Mouse (Mus musculus) layer of hippocampus, postnatal 10 days (tissue): ENCODE data around the gene Ssr2. TPM values are rescaled to one million over a fixed set of nuclear protein-coding genes. Genes with fewer than 3 reads are reported as not detected.

Experiments
- DNase-seq, 2 experiments: peaks; one replicate each; pipeline ENCODE4 v3.0.0; 2021; ENCODE audit warnings: low spot score in 2 of 2
- total RNA-seq, 2 experiments: library from RNA; stranded (reverse); gene quantifications; 2 replicates each; pipeline ENCODE4 v1.2.3; 2021

The Ssr2 gene
- total RNA-seq, 2 experiments from 2014 or later = 123 to 129 TPM

- no peak for DNase-seq
Measured at GRCm38 (mm10) chr3:88541622-88542401, 33.9 kb upstream of the Ssr2 start.

- DNase-seq = no peak
Measured at GRCm38 (mm10) chr3:88542486-88542885, 33.2 kb upstream of the Ssr2 start.

DNA sequence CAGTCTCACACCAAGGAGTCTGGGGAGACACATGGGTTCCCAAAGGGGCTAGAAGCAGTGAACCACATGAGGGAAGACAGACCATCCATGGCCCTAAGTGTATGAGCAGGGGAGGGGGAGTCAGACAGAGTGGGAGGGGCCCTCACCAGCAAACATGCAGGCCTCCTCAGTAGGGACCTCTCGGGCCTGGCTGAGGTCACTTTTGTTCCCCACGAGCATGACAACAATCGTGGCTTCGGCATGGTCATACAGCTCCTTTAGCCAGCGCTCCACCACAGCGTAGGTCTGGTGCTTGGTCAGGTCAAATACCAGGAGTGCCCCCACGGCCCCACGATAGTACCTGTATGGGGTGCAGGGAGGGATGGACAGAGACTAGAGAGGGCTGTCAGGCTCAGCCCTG, 32.5 kb upstream of the Ssr2 start:
- no peak for DNase-seq

GRCm38 (mm10) chr3:88543651-88544410, 31.8 kb upstream of the Ssr2 start:
- DNase-seq = no peak

GRCm38 (mm10) chr3:88544514-88544913, 31.2 kb upstream of the Ssr2 start:
- DNase-seq = no peak

DNA sequence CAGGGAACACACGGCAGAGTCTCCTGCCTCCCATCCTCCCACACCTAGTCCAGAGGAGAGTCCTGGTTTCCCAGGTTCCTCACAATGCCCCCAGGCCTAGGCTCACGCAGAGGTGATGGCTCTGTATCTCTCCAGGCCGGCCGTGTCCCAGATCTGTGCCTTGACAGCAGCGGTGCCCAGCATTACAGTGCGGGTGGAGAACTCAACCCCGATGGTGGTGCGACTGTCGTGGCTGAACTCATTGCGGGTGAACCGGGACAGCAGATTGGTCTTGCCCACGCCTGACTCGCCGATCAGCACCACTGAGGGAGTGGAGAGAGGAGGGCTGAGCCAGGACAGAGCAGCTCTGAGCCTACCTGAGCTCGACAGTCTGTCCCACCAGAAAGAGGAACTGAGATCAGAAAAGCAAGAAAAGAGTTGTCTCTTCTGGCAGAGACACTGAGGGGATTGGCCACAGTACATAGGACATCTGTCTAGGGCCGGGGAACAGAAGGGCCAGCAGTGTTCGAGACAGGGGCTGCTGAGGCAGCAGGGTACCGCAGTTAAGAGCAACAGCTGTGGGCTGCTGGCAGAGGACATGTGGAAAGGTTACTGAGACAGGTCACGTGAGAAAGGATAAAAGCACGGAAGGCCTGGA, 30.6 kb upstream of the Ssr2 start:
- no peak for DNase-seq

DNA sequence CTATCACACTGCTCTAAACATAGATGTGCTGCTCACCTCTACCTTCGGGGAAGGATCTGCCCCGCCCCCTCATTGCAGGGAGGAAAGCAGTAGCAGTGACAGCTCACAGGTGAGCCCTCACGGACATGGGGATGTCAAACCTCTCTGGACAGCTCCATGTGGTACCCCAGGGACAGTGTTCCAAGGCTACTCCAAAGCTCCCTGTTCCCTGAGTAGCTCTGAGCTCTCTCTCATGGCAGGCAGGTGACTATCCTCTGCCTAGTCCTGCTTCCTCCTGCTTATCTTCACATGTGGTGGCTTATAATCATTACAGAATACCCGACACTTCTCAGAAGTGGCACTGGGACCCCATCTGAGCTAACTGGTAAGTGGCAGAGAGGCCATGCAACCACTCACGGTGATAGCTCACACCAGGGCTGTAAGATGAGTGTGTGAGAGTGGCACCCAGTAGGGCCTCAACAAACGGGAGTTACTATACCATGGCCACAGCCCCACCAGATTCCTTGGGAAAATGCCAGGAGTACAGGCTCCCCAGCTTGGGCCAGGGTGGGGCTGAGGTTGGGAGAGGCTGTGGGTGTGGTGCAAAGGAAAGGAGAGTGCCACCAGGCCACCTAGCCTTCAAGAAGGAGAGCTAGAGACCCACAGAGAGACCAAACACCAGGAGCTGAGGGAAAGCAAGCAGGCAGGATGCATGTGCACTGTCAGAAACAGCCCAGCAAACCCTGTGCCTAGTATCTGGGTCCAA, 28.8 kb upstream of the Ssr2 start:
- no peak for DNase-seq

- no peak for DNase-seq
Measured at GRCm38 (mm10) chr3:88548180-88548917, 27.3 kb upstream of the Ssr2 start, which contains the start of gene Rab25. TSS of gene Rab25 (minus strand) at chr3:88548300.

- no peak for DNase-seq
Measured at GRCm38 (mm10) chr3:88551586-88551985, 24.1 kb upstream of the Ssr2 start.

DNA sequence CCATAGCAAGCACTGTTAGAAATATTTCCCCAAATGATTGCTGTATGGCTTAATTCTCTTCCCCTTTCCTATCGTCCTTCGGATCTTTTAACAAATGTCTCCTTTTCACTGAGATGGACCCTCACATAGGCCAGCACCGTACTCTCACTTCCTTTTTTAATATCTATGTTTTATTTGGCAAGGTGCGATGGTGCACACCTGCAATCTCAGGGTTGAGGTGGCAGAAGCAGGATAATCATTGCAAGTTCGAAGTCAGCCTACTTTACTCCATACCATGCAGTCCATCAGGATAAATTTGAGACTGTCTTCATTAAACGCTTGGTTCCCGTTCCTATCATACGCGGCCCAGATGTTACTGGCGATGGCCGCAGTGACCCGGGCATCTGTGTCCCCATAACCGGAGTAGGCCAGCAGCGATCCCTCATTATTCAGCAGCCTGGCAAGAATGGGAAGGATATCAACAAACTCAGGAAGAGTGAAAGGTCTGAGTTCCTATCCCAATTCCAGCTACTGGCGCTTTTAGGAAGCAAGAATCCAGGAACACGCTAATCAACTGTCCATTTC, 23.5 kb upstream of the Ssr2 start:
- DNase-seq = no peak

DNA sequence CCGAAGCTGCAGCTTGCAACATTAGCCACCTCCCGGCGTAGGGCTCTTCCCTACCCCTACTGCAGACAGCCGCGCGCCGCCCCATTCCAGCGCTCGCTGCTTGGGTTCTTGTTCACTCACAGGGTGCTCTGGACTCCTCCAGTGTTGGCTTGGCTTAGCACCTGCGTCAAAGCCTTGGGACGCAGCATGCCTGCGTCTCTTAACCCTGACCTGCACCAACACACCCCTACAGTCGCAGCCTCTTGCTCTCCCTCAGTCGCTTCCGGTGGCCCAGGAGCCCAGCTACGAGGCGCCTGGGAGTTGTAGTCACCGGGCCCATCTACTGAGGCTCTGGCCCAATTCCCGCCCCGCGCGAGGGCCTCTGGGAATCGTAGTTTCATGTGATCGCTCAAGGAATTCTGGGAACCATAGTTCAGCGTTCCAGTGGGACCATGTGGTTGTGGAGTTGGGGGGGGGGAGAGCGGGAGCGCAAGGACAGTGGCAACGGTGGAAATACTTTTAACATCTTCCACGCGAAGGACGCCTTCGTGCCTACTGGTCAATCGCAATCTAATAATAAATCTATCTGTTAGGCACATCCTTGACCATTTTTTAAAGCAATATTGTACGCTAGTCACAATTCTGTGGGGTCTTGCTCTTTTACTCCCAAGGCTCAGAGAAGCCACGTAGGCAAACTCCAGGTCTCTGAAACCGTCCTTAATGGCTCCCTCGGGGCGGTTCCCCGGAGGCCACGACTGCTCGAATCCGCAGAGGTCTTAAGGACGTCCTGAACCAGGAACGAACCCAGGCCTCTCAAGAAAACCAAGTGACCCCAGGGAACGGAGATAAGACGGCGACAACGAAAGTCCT, 22.8 kb upstream of the Ssr2 start, which contains the start of gene Lamtor2:
Lamtor2 (minus strand) TSS at position 399 of the 849 bp plus-strand sequence.
- peak; percentile 97 to 98 for DNase-seq

DNA sequence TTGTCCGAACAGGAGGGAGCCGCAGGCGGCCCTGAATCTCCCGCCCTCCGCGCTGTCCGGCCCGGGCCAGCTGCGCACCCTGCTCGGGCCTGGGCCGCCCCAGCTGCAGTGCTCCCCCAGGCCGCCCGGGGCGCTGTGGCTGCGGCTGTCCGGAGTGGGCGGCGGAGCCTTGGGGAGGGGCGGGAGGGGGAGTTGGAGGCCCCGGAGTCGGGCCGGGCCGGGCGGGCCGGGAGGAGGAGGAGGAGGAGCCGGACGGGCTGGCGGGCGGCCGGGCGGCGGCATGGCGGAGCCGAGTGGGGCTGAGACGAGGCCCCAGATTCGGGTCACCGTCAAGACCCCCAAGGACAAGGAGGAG, 22.2 kb upstream of the Ssr2 start, which contains the start of gene Ubqln4:
Ubqln4 (plus strand) TSS at position 234 of the 355 bp plus-strand sequence.
- DNase-seq = peak; percentile 93 to 94

- peak in 1 of 2 experiments; percentile 82 for DNase-seq
Measured at GRCm38 (mm10) chr3:88553880-88554586, 21.6 kb upstream of the Ssr2 start.

- DNase-seq = no peak
Measured at GRCm38 (mm10) chr3:88555069-88555605, 20.5 kb upstream of the Ssr2 start.

- DNase-seq = no peak
Measured at GRCm38 (mm10) chr3:88555731-88556130, 19.9 kb upstream of the Ssr2 start.

DNA sequence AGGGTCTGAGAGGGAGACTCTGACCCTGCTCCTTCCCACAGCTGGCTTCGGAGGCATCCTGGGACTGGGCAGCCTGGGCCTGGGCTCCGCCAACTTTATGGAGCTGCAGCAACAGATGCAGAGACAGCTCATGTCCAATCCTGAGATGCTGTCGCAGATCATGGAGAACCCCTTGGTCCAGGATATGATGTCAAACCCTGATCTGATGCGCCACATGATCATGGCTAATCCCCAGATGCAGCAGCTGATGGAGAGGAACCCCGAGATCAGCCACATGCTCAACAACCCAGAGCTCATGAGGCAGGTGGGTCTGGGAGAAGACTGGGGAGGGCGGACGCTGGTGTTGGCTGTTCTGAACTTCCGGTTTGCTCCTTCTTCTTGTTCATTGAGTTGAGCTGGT, 19.1 kb upstream of the Ssr2 start:
- no peak for DNase-seq

DNA sequence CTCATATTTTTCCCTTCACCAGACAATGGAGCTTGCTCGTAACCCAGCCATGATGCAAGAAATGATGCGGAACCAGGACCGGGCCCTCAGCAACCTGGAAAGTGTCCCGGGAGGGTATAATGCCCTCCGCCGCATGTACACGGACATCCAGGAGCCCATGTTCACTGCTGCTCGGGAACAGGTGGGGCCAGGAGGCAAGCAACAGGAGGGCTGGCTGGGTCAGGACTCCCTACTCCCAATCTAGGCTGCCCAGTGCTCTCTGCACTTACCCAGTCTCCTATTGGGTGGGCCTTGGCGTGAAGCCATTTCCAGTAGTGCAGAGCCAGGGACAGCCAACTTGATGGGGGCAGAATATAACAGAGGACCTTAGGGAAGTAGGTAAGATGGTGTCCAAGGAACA, 16.1 kb upstream of the Ssr2 start:
- DNase-seq = no peak

GRCm38 (mm10) chr3:88561989-88562388, 13.7 kb upstream of the Ssr2 start:
- DNase-seq = no peak
